Mouse (Mus musculus): ENCODE results near the gene Aldh9a1. TPM values are rescaled to one million over a fixed set of nuclear protein-coding genes. Genes with fewer than 3 reads are reported as not detected.
A peak's percentile ranks its signal among the peaks of the same experiment; 100 is the strongest.
"Not testable (repeated sequence)": the region's sequence is repeated elsewhere in the genome, so short reads cannot be mapped to it uniquely, and the experiment has no call there.

Gene Aldh9a1
- 10 to 100 TPM; 28.2 to 29.2 TPM for total RNA-seq (2021)
- long read RNA-seq, transcript Aldh9a1-201 (11 exons, 2,835 nt) = major isoform, 26 of 37 reads
- long read RNA-seq, partial matches to known transcripts = 2 of 37 reads
- long read RNA-seq, other reads (novel, unspliced or antisense) = 8 of 37 reads

GRCm38 (mm10) chr1:167349815-167350596 lies at the start of gene Aldh9a1:
TSS of gene Aldh9a1 (plus strand) at chr1:167349991.
- DNase-seq (ENCODE audit: low spot score in 2 of 2) = peak; percentile 77 to 85

- no peak for DNase-seq (ENCODE audit: low spot score in 2 of 2)
Measured at GRCm38 (mm10) chr1:167300122-167300521, 49.7 kb upstream of the Aldh9a1 start.

GRCm38 (mm10) chr1:167305501-167306137 lies 44.2 kb upstream of the Aldh9a1 start:
- DNase-seq (ENCODE audit: low spot score in 2 of 2) = no peak

GRCm38 (mm10) chr1:167306451-167307240 lies 43.1 kb upstream of the Aldh9a1 start:
- peak in 1 of 2 experiments; percentile 53 for DNase-seq (ENCODE audit: low spot score in 2 of 2)

GRCm38 (mm10) chr1:167307674-167308073 lies 42.1 kb upstream of the Aldh9a1 start:
- DNase-seq (ENCODE audit: low spot score in 2 of 2) = no peak

- DNase-seq (ENCODE audit: low spot score in 2 of 2) = peak; percentile 96 to 98
Measured at GRCm38 (mm10) chr1:167308261-167309054, 41.3 kb upstream of the Aldh9a1 start, which contains the start of gene Tmco1. TSS of gene Tmco1 (plus strand) at chr1:167308378.

- no peak for DNase-seq (ENCODE audit: low spot score in 2 of 2)
Measured at GRCm38 (mm10) chr1:167312367-167312766, 37.4 kb upstream of the Aldh9a1 start.

GRCm38 (mm10) chr1:167313220-167313619 lies 36.6 kb upstream of the Aldh9a1 start:
- DNase-seq (ENCODE audit: low spot score in 2 of 2) = no peak

- no peak for DNase-seq (ENCODE audit: low spot score in 2 of 2)
Measured at GRCm38 (mm10) chr1:167321691-167322090, 28.1 kb upstream of the Aldh9a1 start.

GRCm38 (mm10) chr1:167328776-167329175 lies 21.0 kb upstream of the Aldh9a1 start:
- peak in 1 of 2 experiments; percentile 77 for DNase-seq (ENCODE audit: low spot score in 2 of 2)

- no peak for DNase-seq (ENCODE audit: low spot score in 2 of 2)
Measured at GRCm38 (mm10) chr1:167331106-167331505, 18.7 kb upstream of the Aldh9a1 start.

GRCm38 (mm10) chr1:167336398-167336797 lies 13.4 kb upstream of the Aldh9a1 start:
- DNase-seq (ENCODE audit: low spot score in 2 of 2) = no peak

GRCm38 (mm10) chr1:167337463-167338095 lies 12.2 kb upstream of the Aldh9a1 start:
- DNase-seq (ENCODE audit: low spot score in 2 of 2) = peak; percentile 87 to 98

GRCm38 (mm10) chr1:167339177-167339781 lies 10.5 kb upstream of the Aldh9a1 start:
- DNase-seq (ENCODE audit: low spot score in 2 of 2) = peak in 1 of 2 experiments; percentile 34

GRCm38 (mm10) chr1:167340111-167340787 lies 9.5 kb upstream of the Aldh9a1 start:
- no peak for DNase-seq (ENCODE audit: low spot score in 2 of 2)

GRCm38 (mm10) chr1:167340910-167341528 lies 8.8 kb upstream of the Aldh9a1 start:
- no peak for DNase-seq (ENCODE audit: low spot score in 2 of 2)

GRCm38 (mm10) chr1:167342831-167343230 lies 7.0 kb upstream of the Aldh9a1 start:
- no peak for DNase-seq (ENCODE audit: low spot score in 2 of 2)

GRCm38 (mm10) chr1:167345994-167346520 lies 3.7 kb upstream of the Aldh9a1 start:
- DNase-seq (ENCODE audit: low spot score in 2 of 2) = not testable (repeated sequence)
